Mouse (Mus musculus) heart, adult 8-10 months (tissue): ENCODE results near the gene Ptpn6. TPM values are rescaled to one million over a fixed set of nuclear protein-coding genes. Genes with fewer than 3 reads are reported as not detected.

Source experiments
- DNase-seq: peaks from one replicate; pipeline ENCODE4 v3.0.0; 2022; ENCODE audit warnings: low spot score
- total RNA-seq, 4 experiments: library from RNA; stranded (reverse); gene quantifications; 2 replicates each; pipeline ENCODE4 v1.2.4; 2022

The Ptpn6 gene
- total RNA-seq, 4 experiments from 2014 or later = 2.0 to 5.7 (median 3.1) TPM

GRCm38 (mm10) chr6:124729850-124730705 lies 8.4 kb downstream of the Ptpn6 start:
- DNase-seq = no peak

- DNase-seq = no peak
Observed at GRCm38 (mm10) chr6:124728621-124729020, 9.9 kb downstream of the Ptpn6 start.

- no peak for DNase-seq
Observed at GRCm38 (mm10) chr6:124724472-124724871, 14.0 kb downstream of the Ptpn6 start.

GRCm38 (mm10) chr6:124723541-124723940 lies 15.0 kb downstream of the Ptpn6 start:
- DNase-seq = no peak

- DNase-seq = no peak
Observed at GRCm38 (mm10) chr6:124722876-124723473, 15.5 kb downstream of the Ptpn6 start.

GRCm38 (mm10) chr6:124720904-124721303 lies 17.6 kb downstream of the Ptpn6 start:
- DNase-seq = no peak

- DNase-seq = no peak
Observed at GRCm38 (mm10) chr6:124719354-124719978, 19.0 kb downstream of the Ptpn6 start.

GRCm38 (mm10) chr6:124718703-124719102 lies 19.8 kb downstream of the Ptpn6 start:
- no peak for DNase-seq

- no peak for DNase-seq
Observed at GRCm38 (mm10) chr6:124717968-124718367, 20.5 kb downstream of the Ptpn6 start.

- no peak for DNase-seq
Observed at GRCm38 (mm10) chr6:124716864-124717490, 21.5 kb downstream of the Ptpn6 start.

- DNase-seq = no peak
Observed at GRCm38 (mm10) chr6:124712918-124713317, 25.6 kb downstream of the Ptpn6 start.

GRCm38 (mm10) chr6:124711824-124712782 lies 26.4 kb downstream of the Ptpn6 start, which contains the start of the genes Emg1 and Phb2:
Gene Emg1, minus strand, starts transcription at chr6:124712178.
Gene Phb2, plus strand, starts transcription at chr6:124712336.
- DNase-seq = peak; percentile 97

GRCm38 (mm10) chr6:124708289-124708889 lies 30.1 kb downstream of the Ptpn6 start:
- no peak for DNase-seq

- DNase-seq = no peak
Observed at GRCm38 (mm10) chr6:124706061-124706627, 32.4 kb downstream of the Ptpn6 start.

- no peak for DNase-seq
Observed at GRCm38 (mm10) chr6:124704417-124704816, 34.1 kb downstream of the Ptpn6 start.

GRCm38 (mm10) chr6:124703789-124704188 lies 34.7 kb downstream of the Ptpn6 start:
- DNase-seq = no peak

- peak; percentile 62 for DNase-seq
Observed at GRCm38 (mm10) chr6:124702784-124703103, 35.8 kb downstream of the Ptpn6 start.

- no peak for DNase-seq
Observed at GRCm38 (mm10) chr6:124702102-124702783, 36.3 kb downstream of the Ptpn6 start.

- no peak for DNase-seq
Observed at GRCm38 (mm10) chr6:124701338-124701737, 37.2 kb downstream of the Ptpn6 start.
